Mouse (Mus musculus): ENCODE results near the gene Dnajb1. TPM values are rescaled to one million over a fixed set of nuclear protein-coding genes. Genes with fewer than 3 reads are reported as not detected.

The Dnajb1 gene
- total RNA-seq, 1 experiment from 2014 or later, result 28.0 TPM

GRCm38 (mm10) chr8:83656484-83657246 is 48.7 kb downstream of the Dnajb1 start:
- no peak for DNase-seq

GRCm38 (mm10) chr8:83660545-83660944 is 52.6 kb downstream of the Dnajb1 start:
- no peak for DNase-seq

- no peak for DNase-seq
These were observed 53.1 kb downstream of the Dnajb1 start for GRCm38 (mm10) chr8:83660995-83661680.

Other genes with a start within 250 kb of the Dnajb1 start
- 0.18 TPM in 1 of 2 replicates, not detected in the other for gene Clgn, start 218.3 kb upstream of the Dnajb1 start, total RNA-seq (2021)
- 62.3 and 76.3 TPM in 2 replicates for gene Scoc, start 149.8 kb upstream of the Dnajb1 start, total RNA-seq (2021)
- not detected in 2 replicates for gene Olfr370, start 72.4 kb upstream of the Dnajb1 start, total RNA-seq (2021)
- gene Ndufb7, start 41.5 kb upstream of the Dnajb1 start, total RNA-seq (2021), result 223 and 229 TPM in 2 replicates
- 582 and 661 TPM in 2 replicates for gene Tecr, start 222 bp upstream of the Dnajb1 start, total RNA-seq (2021)
- gene Gipc1, start 44.5 kb downstream of the Dnajb1 start, total RNA-seq (2021), result 42.3 and 48.8 TPM in 2 replicates
- gene Ptger1, start 58.5 kb downstream of the Dnajb1 start, total RNA-seq (2021), result 0.86 and 2.5 TPM in 2 replicates
- 120 and 146 TPM in 2 replicates for gene Pkn1, start 91.0 kb downstream of the Dnajb1 start, total RNA-seq (2021)
- 25.7 and 29.5 TPM in 2 replicates for gene Ddx39, start 107.0 kb downstream of the Dnajb1 start, total RNA-seq (2021)
- gene Adgre5, start 133.1 kb downstream of the Dnajb1 start, total RNA-seq (2021), result 28.7 and 40.6 TPM in 2 replicates

All from adrenal gland, postnatal 25 days (tissue).